Mouse (Mus musculus): ENCODE measurements around the gene Slc39a7. TPM values are rescaled to one million over a fixed set of nuclear protein-coding genes. Genes with fewer than 3 reads are reported as not detected.
A peak's percentile ranks its signal among the peaks of the same experiment; 100 is the strongest.

Slc39a7 gene
- polyA plus RNA-seq, 1 experiment from 2014 or later, result 97.8 TPM

MicroRNAs encoded within 50 kb of the gene (microRNA counts, 519-probe panel; counts per million panel counts)
- 472 counts per million, percentile 1 among the panel's probes with 10 or more counts for microRNA mmu-miR-219

Small RNAs within 50 kb of the gene (microRNA-seq; reads per million reads assigned to microRNA genes)
- gene Mir219a-1, result not detected
- gene Mir219c, result not detected

Other genes starting within 250 kb of the Slc39a7 start
- 15.4 and 20.0 TPM in 2 replicates for gene Angptl4, start 249.9 kb downstream of the Slc39a7 start, polyA plus RNA-seq (2015; fragmentation: Nextera tagmentation; extraction: Ambion mirVana)
- gene Kank3, start 221.2 kb downstream of the Slc39a7 start, polyA plus RNA-seq (2015; fragmentation: Nextera tagmentation; extraction: Ambion mirVana), result 44.1 and 52.6 TPM in 2 replicates
- 456 and 543 TPM in 2 replicates for gene Rps28, start 207.1 kb downstream of the Slc39a7 start, polyA plus RNA-seq (2015; fragmentation: Nextera tagmentation; extraction: Ambion mirVana)
- gene Ndufa7, start 207.1 kb downstream of the Slc39a7 start, polyA plus RNA-seq (2015; fragmentation: Nextera tagmentation; extraction: Ambion mirVana), result 487 and 517 TPM in 2 replicates
- gene Cd320, start 188.6 kb downstream of the Slc39a7 start, polyA plus RNA-seq (2015; fragmentation: Nextera tagmentation; extraction: Ambion mirVana), result 31.4 and 39.9 TPM in 2 replicates
- not detected in 2 replicates for gene Gm7029, start 157.8 kb downstream of the Slc39a7 start, polyA plus RNA-seq (2015; fragmentation: Nextera tagmentation; extraction: Ambion mirVana)
- 5.3 and 7.3 TPM in 2 replicates for gene Kifc1, start 141.0 kb downstream of the Slc39a7 start, polyA plus RNA-seq (2015; fragmentation: Nextera tagmentation; extraction: Ambion mirVana)
- gene Platr17, start 126.5 kb downstream of the Slc39a7 start, polyA plus RNA-seq (2015; fragmentation: Nextera tagmentation; extraction: Ambion mirVana), result 0.18 TPM in 1 of 2 replicates, not detected in the other
- gene Daxx, start 122.3 kb downstream of the Slc39a7 start, polyA plus RNA-seq (2015; fragmentation: Nextera tagmentation; extraction: Ambion mirVana), result 27.1 and 36.7 TPM in 2 replicates
- gene Tapbp, start 115.8 kb downstream of the Slc39a7 start, polyA plus RNA-seq (2015; fragmentation: Nextera tagmentation; extraction: Ambion mirVana), result 44.3 and 61.3 TPM in 2 replicates
- gene Zbtb22, start 115.8 kb downstream of the Slc39a7 start, polyA plus RNA-seq (2015; fragmentation: Nextera tagmentation; extraction: Ambion mirVana), result 11.3 and 15.3 TPM in 2 replicates
- gene Rgl2, start 102.1 kb downstream of the Slc39a7 start, polyA plus RNA-seq (2015; fragmentation: Nextera tagmentation; extraction: Ambion mirVana), result 34.7 and 44.8 TPM in 2 replicates
- gene Pfdn6, start 91.3 kb downstream of the Slc39a7 start, polyA plus RNA-seq (2015; fragmentation: Nextera tagmentation; extraction: Ambion mirVana), result 112 and 115 TPM in 2 replicates
- 16.3 and 24.1 TPM in 2 replicates for gene Wdr46, start 91.0 kb downstream of the Slc39a7 start, polyA plus RNA-seq (2015; fragmentation: Nextera tagmentation; extraction: Ambion mirVana)
- gene B3galt4, start 80.2 kb downstream of the Slc39a7 start, polyA plus RNA-seq (2015; fragmentation: Nextera tagmentation; extraction: Ambion mirVana), result 5.1 and 6.5 TPM in 2 replicates
- gene Vps52, start 75.9 kb downstream of the Slc39a7 start, polyA plus RNA-seq (2015; fragmentation: Nextera tagmentation; extraction: Ambion mirVana), result 35.5 and 44.7 TPM in 2 replicates
- 847 and 935 TPM in 2 replicates for gene Rps18, start 75.7 kb downstream of the Slc39a7 start, polyA plus RNA-seq (2015; fragmentation: Nextera tagmentation; extraction: Ambion mirVana)
- 37.4 and 80.9 TPM in 2 replicates for gene H2-K1, start 31.3 kb downstream of the Slc39a7 start, polyA plus RNA-seq (2015; fragmentation: Nextera tagmentation; extraction: Ambion mirVana)
- gene Ring1, start 7.0 kb downstream of the Slc39a7 start, polyA plus RNA-seq (2015; fragmentation: Nextera tagmentation; extraction: Ambion mirVana), result 15.8 and 20.8 TPM in 2 replicates
- gene H2-Ke6, start 3.6 kb downstream of the Slc39a7 start, polyA plus RNA-seq (2015; fragmentation: Nextera tagmentation; extraction: Ambion mirVana), result 47.4 and 56.2 TPM in 2 replicates
- gene Rxrb, start 130 bp upstream of the Slc39a7 start, polyA plus RNA-seq (2015; fragmentation: Nextera tagmentation; extraction: Ambion mirVana), result 26.8 and 38.5 TPM in 2 replicates
- gene Col11a2, start 7.8 kb upstream of the Slc39a7 start, polyA plus RNA-seq (2015; fragmentation: Nextera tagmentation; extraction: Ambion mirVana), result 1.3 and 4.6 TPM in 2 replicates
- 0.29 and 0.94 TPM in 2 replicates for gene H2-Oa, start 60.7 kb upstream of the Slc39a7 start, polyA plus RNA-seq (2015; fragmentation: Nextera tagmentation; extraction: Ambion mirVana)
- gene H2-DMa, start 87.9 kb upstream of the Slc39a7 start, polyA plus RNA-seq (2015; fragmentation: Nextera tagmentation; extraction: Ambion mirVana), result 6.0 and 13.6 TPM in 2 replicates
- gene Brd2, start 91.0 kb upstream of the Slc39a7 start, polyA plus RNA-seq (2015; fragmentation: Nextera tagmentation; extraction: Ambion mirVana), result 59.0 and 77.7 TPM in 2 replicates
- 0.69 and 2.5 TPM in 2 replicates for gene H2-DMb2, start 111.6 kb upstream of the Slc39a7 start, polyA plus RNA-seq (2015; fragmentation: Nextera tagmentation; extraction: Ambion mirVana)
- gene H2-DMb1, start 121.4 kb upstream of the Slc39a7 start, polyA plus RNA-seq (2015; fragmentation: Nextera tagmentation; extraction: Ambion mirVana), result 0.34 and 3.2 TPM in 2 replicates
- gene Tap1, start 155.9 kb upstream of the Slc39a7 start, polyA plus RNA-seq (2015; fragmentation: Nextera tagmentation; extraction: Ambion mirVana), result 2.4 and 8.0 TPM in 2 replicates
- gene Psmb9, start 156.1 kb upstream of the Slc39a7 start, polyA plus RNA-seq (2015; fragmentation: Nextera tagmentation; extraction: Ambion mirVana), result 3.1 and 22.4 TPM in 2 replicates
- gene Psmb8, start 166.0 kb upstream of the Slc39a7 start, polyA plus RNA-seq (2015; fragmentation: Nextera tagmentation; extraction: Ambion mirVana), result 6.3 and 50.4 TPM in 2 replicates
- 5.3 and 13.7 TPM in 2 replicates for gene Tap2, start 171.8 kb upstream of the Slc39a7 start, polyA plus RNA-seq (2015; fragmentation: Nextera tagmentation; extraction: Ambion mirVana)
- gene H2-Ob, start 207.2 kb upstream of the Slc39a7 start, polyA plus RNA-seq (2015; fragmentation: Nextera tagmentation; extraction: Ambion mirVana), result 0.14 and 0.30 TPM in 2 replicates
- 16.2 and 120 TPM in 2 replicates for gene H2-Ab1, start 226.0 kb upstream of the Slc39a7 start, polyA plus RNA-seq (2015; fragmentation: Nextera tagmentation; extraction: Ambion mirVana)